Mouse (Mus musculus): ENCODE results near the gene Csmd2.
"Not testable (repeated sequence)": the region's sequence is repeated elsewhere in the genome, so short reads cannot be mapped to it uniquely, and the experiment has no call there.

Gene Csmd2

GRCm38 (mm10) chr4:128041901-128042300 lies 54.2 kb downstream of the Csmd2 start:
- in situ Hi-C loops (cut with MboI; ENCODE audit: low sequenced_read_pairs): no loop called here

- in situ Hi-C loops (cut with MboI; ENCODE audit: low sequenced_read_pairs): no loop called here
Measured at GRCm38 (mm10) chr4:128042626-128043025, 55.0 kb downstream of the Csmd2 start.

- in situ Hi-C loops (cut with MboI; ENCODE audit: low sequenced_read_pairs): no loop called here
Measured at GRCm38 (mm10) chr4:128048716-128049115, 61.1 kb downstream of the Csmd2 start.

GRCm38 (mm10) chr4:128052701-128053100 lies 65.0 kb downstream of the Csmd2 start:
- in situ Hi-C loops (cut with MboI; ENCODE audit: low sequenced_read_pairs): no loop called here

- in situ Hi-C loops (cut with MboI; ENCODE audit: low sequenced_read_pairs): not testable (repeated sequence)
Measured at GRCm38 (mm10) chr4:128061274-128061673, 73.6 kb downstream of the Csmd2 start.

- in situ Hi-C loops (cut with MboI; ENCODE audit: low sequenced_read_pairs): no loop called here
Measured at GRCm38 (mm10) chr4:128067189-128067588, 79.5 kb downstream of the Csmd2 start.

- in situ Hi-C loops (cut with MboI; ENCODE audit: low sequenced_read_pairs): no loop called here
Measured at GRCm38 (mm10) chr4:128084466-128084865, 96.8 kb downstream of the Csmd2 start.

GRCm38 (mm10) chr4:128085096-128085495 lies 97.4 kb downstream of the Csmd2 start:
- in situ Hi-C loops (cut with MboI; ENCODE audit: low sequenced_read_pairs): no loop called here

GRCm38 (mm10) chr4:128087147-128087606 lies 99.5 kb downstream of the Csmd2 start:
- in situ Hi-C loops (cut with MboI; ENCODE audit: low sequenced_read_pairs): no loop called here

GRCm38 (mm10) chr4:128087704-128088103 lies 100.0 kb downstream of the Csmd2 start:
- in situ Hi-C loops (cut with MboI; ENCODE audit: low sequenced_read_pairs): no loop called here

GRCm38 (mm10) chr4:128088264-128088663 lies 100.6 kb downstream of the Csmd2 start:
- in situ Hi-C loops (cut with MboI; ENCODE audit: low sequenced_read_pairs): no loop called here

GRCm38 (mm10) chr4:128091938-128092337 lies 104.3 kb downstream of the Csmd2 start:
- in situ Hi-C loops (cut with MboI; ENCODE audit: low sequenced_read_pairs): no loop called here

- in situ Hi-C loops (cut with MboI; ENCODE audit: low sequenced_read_pairs): no loop called here
Measured at GRCm38 (mm10) chr4:128099515-128099914, 111.9 kb downstream of the Csmd2 start.

GRCm38 (mm10) chr4:128100541-128100940 lies 112.9 kb downstream of the Csmd2 start:
- in situ Hi-C loops (cut with MboI; ENCODE audit: low sequenced_read_pairs): no loop called here

GRCm38 (mm10) chr4:128116331-128116730 lies 128.7 kb downstream of the Csmd2 start:
- in situ Hi-C loops (cut with MboI; ENCODE audit: low sequenced_read_pairs): no loop called here

- in situ Hi-C loops (cut with MboI; ENCODE audit: low sequenced_read_pairs): no loop called here
Measured at GRCm38 (mm10) chr4:128123281-128123680, 135.6 kb downstream of the Csmd2 start.

GRCm38 (mm10) chr4:128124738-128125137 lies 137.1 kb downstream of the Csmd2 start:
- in situ Hi-C loops (cut with MboI; ENCODE audit: low sequenced_read_pairs): no loop called here

- in situ Hi-C loops (cut with MboI; ENCODE audit: low sequenced_read_pairs): no loop called here
Measured at GRCm38 (mm10) chr4:128128546-128128945, 140.9 kb downstream of the Csmd2 start.

- in situ Hi-C loops (cut with MboI; ENCODE audit: low sequenced_read_pairs): no loop called here
Measured at GRCm38 (mm10) chr4:128130611-128131142, 143.0 kb downstream of the Csmd2 start.

- in situ Hi-C loops (cut with MboI; ENCODE audit: low sequenced_read_pairs): no loop called here
Measured at GRCm38 (mm10) chr4:128131666-128132065, 144.0 kb downstream of the Csmd2 start.

- in situ Hi-C loops (cut with MboI; ENCODE audit: low sequenced_read_pairs): no loop called here
Measured at GRCm38 (mm10) chr4:128132876-128133646, 145.4 kb downstream of the Csmd2 start.

- in situ Hi-C loops (cut with MboI; ENCODE audit: low sequenced_read_pairs): no loop called here
Measured at GRCm38 (mm10) chr4:128134348-128134994, 146.8 kb downstream of the Csmd2 start.
